Mouse (Mus musculus): ENCODE results near the gene Nfatc2.

DNA sequence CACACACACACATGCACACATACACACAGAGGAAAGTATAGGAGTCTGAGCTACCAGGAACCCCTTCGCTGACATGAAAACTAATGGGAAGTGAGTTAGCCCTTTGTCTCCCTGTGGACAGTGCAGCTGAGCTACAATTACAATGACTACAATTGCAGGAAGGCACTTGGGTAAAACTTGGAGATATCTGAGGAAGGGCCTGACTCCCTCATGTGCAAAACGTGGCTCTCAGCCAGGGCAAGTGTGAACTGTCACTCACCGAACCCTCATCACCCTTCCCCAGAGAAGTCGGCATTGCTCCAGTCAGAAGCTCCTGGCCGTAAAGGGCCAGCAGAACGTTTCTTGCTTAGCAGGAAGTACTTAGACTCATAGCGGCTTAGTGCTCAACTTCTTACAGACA is 123.0 kb downstream of the Nfatc2 start:
- TF ChIP-seq CTCF (conservative IDR thresholded peaks at IDR 0.05; ENCODE audit: low read length) (no peak), POU5F1 (IDR thresholded peaks at IDR 0.05; ENCODE audit: borderline replicate concordance, low read length) (no peak), NANOG (IDR thresholded peaks at IDR 0.05; ENCODE audit: borderline replicate concordance, low read length) (no peak)
